Mouse (Mus musculus) regulatory T cell (primary cell): ENCODE measurements around the gene Gm20671.
"Not testable (repeated sequence)": the region's sequence is repeated elsewhere in the genome, so short reads cannot be mapped to it uniquely, and the experiment has no call there.

Experiments
- in situ Hi-C: fragments of 300-600 bp; cut with MboI, MseI; formaldehyde crosslinking; loops from one replicate; pipeline ENCODE4 v1.15.1; 2025; ENCODE audit warnings: high pct_unique_total_duplicates

Gene Gm20671

GRCm38 (mm10) chr5:32736770-32737169, 90.1 kb downstream of the Gm20671 start:
- in situ Hi-C loops: not testable (repeated sequence)

GRCm38 (mm10) chr5:32735779-32736178, 91.1 kb downstream of the Gm20671 start:
- in situ Hi-C loops: no loop called here

- in situ Hi-C loops: loop anchor here (5.0 kb wide), 1 partner anchor 1647 kb away; no protein-coding TSS in a partner anchor
Observed at GRCm38 (mm10) chr5:32733892-32734291, 93.0 kb downstream of the Gm20671 start.

GRCm38 (mm10) chr5:32728851-32729250, 98.1 kb downstream of the Gm20671 start:
- in situ Hi-C loops: no loop called here

GRCm38 (mm10) chr5:32728300-32728699, 98.6 kb downstream of the Gm20671 start:
- in situ Hi-C loops: no loop called here

- in situ Hi-C loops: not testable (repeated sequence)
Observed at GRCm38 (mm10) chr5:32725397-32725796, 101.5 kb downstream of the Gm20671 start.

- in situ Hi-C loops: no loop called here
Observed at GRCm38 (mm10) chr5:32723981-32724380, 102.9 kb downstream of the Gm20671 start.

GRCm38 (mm10) chr5:32722711-32723110, 104.2 kb downstream of the Gm20671 start:
- in situ Hi-C loops: not testable (repeated sequence)

- in situ Hi-C loops: no loop called here
Observed at GRCm38 (mm10) chr5:32722263-32722662, 104.6 kb downstream of the Gm20671 start.

GRCm38 (mm10) chr5:32721316-32721715, 105.6 kb downstream of the Gm20671 start:
- in situ Hi-C loops: no loop called here

- in situ Hi-C loops: no loop called here
Observed at GRCm38 (mm10) chr5:32720416-32720815, 106.5 kb downstream of the Gm20671 start.

GRCm38 (mm10) chr5:32718916-32719315, 108.0 kb downstream of the Gm20671 start:
- in situ Hi-C loops: no loop called here

GRCm38 (mm10) chr5:32717726-32718125, 109.2 kb downstream of the Gm20671 start:
- in situ Hi-C loops: no loop called here

- in situ Hi-C loops: no loop called here
Observed at GRCm38 (mm10) chr5:32713703-32714467, 113.0 kb downstream of the Gm20671 start.

GRCm38 (mm10) chr5:32713042-32713702, 113.7 kb downstream of the Gm20671 start:
- in situ Hi-C loops: no loop called here

- in situ Hi-C loops: no loop called here
Observed at GRCm38 (mm10) chr5:32712221-32713041, 114.5 kb downstream of the Gm20671 start.

GRCm38 (mm10) chr5:32711485-32711884, 115.4 kb downstream of the Gm20671 start:
- in situ Hi-C loops: no loop called here

GRCm38 (mm10) chr5:32706226-32706780, 120.6 kb downstream of the Gm20671 start:
- in situ Hi-C loops: no loop called here

GRCm38 (mm10) chr5:32697208-32697867, 129.6 kb downstream of the Gm20671 start:
- in situ Hi-C loops: no loop called here

- in situ Hi-C loops: no loop called here
Observed at GRCm38 (mm10) chr5:32693411-32693810, 133.5 kb downstream of the Gm20671 start.
